Comparison of ENCODE assay signal across 26 mouse cellular contexts in genomic region chr13:115652935-115653334, GRCm38 (mm10).
DNase-seq lines count a peak whose midpoint lies in the region; ATAC-seq lines count a peak whose summit lies in the region.
"Had no signal": no experiment of that assay in that cellular context is flagged by ENCODE, and none has a peak within 500 bp of the region (broad histone marks: within the 10 kb centered on the region; RNA-seq: fewer than 3 reads in every experiment).

No protein-coding gene starts in this region.

- H3K4me2 ChIP-seq in forebrain, embryonic 11.5 days (ENCODE audit: low read depth, low read length, severe bottlenecking) = no peak overlapping the region
- no peak overlapping the region for H3K4me2 ChIP-seq in forebrain, embryonic 13.5 days
- no peak overlapping the region for H3K4me2 ChIP-seq in forebrain, embryonic 15.5 days (replicated peaks)
- no peak overlapping the region for H3K4me2 ChIP-seq in forebrain, embryonic 14.5 days (ENCODE audit: low read length)
- H3K4me2 ChIP-seq: embryonic facial prominence, embryonic 13.5 days; embryonic facial prominence, embryonic 15.5 days had no signal

- DNase-seq in forebrain, embryonic 11.5 days (ENCODE audit: low spot score) = no peak
- no peak for DNase-seq in forebrain, embryonic 10.5 days (ENCODE audit: extremely low spot score, low spot score)
- DNase-seq in forebrain, embryonic 14.5 days (ENCODE audit: low spot score) = peak; percentile 67
- DNase-seq in adrenal gland, adult 18-20 months (ENCODE audit: low spot score in 2 of 2) = no peak
- DNase-seq in kidney, postnatal 4 days = no peak
- DNase-seq: adrenal gland, adult 2 months; adrenal gland, postnatal 10 days; adrenal gland, postnatal 25 days; B cell, adult 2 months; cerebellum, adult 11 months; cerebellum, adult 18-20 months; cerebellum, adult 8-10 months; cerebellum, adult 9-11 months; cerebellum, postnatal 14 days; cerebellum, postnatal 36 days; embryo, embryonic 11 days had no signal

- H3K4me3 ChIP-seq in forebrain, embryonic 11.5 days (ENCODE audit: low read depth, low read length) = no peak overlapping the region
- H3K4me3 ChIP-seq in forebrain, embryonic 10.5 days = no peak overlapping the region
- no peak overlapping the region for H3K4me3 ChIP-seq in forebrain, embryonic 13.5 days
- no peak overlapping the region for H3K4me3 ChIP-seq in forebrain, embryonic 15.5 days
- no peak overlapping the region for H3K4me3 ChIP-seq in forebrain, embryonic 14.5 days (ENCODE audit: low read depth, low read length)
- H3K4me3 ChIP-seq: embryonic facial prominence, embryonic 13.5 days; embryonic facial prominence, embryonic 15.5 days; erythroblast, embryonic 14.5 days had no signal

- peak; percentile 49 for ATAC-seq in forebrain, embryonic 11.5 days (replicated peaks; ENCODE audit: low FRiP score)
- ATAC-seq in forebrain, embryonic 13.5 days = peak; percentile 63; the same call in 1 of the 2 replicates
- ATAC-seq in forebrain, embryonic 15.5 days (replicated peaks) = no peak
- ATAC-seq in forebrain, embryonic 14.5 days = peak; percentile 56
- ATAC-seq: activated CD4-positive, CD25-positive, alpha-beta regulatory T cell, adult 4 months; CD4-positive, CD25-positive, alpha-beta regulatory T cell, adult 4 months; Patski had no signal

- no peaks in the 10 kb centered on the region for H3K4me1 ChIP-seq in forebrain, embryonic 11.5 days (replicated peaks; ENCODE audit: control insufficient read depth, insufficient read depth, low read length)
- peaks cover 10% of the 10 kb centered on the region; the same call in 1 of the 2 replicates for H3K4me1 ChIP-seq in forebrain, embryonic 10.5 days
- H3K4me1 ChIP-seq in forebrain, embryonic 13.5 days = peaks cover 11% of the 10 kb centered on the region; the same call in 1 of the 2 replicates
- H3K4me1 ChIP-seq in forebrain, embryonic 15.5 days = peaks cover 9% of the 10 kb centered on the region; the same call in 1 of the 2 replicates
- peaks cover 3% of the 10 kb centered on the region; the same call in 1 of the 2 replicates for H3K4me1 ChIP-seq in forebrain, embryonic 14.5 days (ENCODE audit: control insufficient read depth, insufficient read depth, low read length)
- H3K4me1 ChIP-seq: embryonic facial prominence, embryonic 13.5 days; embryonic facial prominence, embryonic 15.5 days had no signal

- 27% methylated on average over 2 of the region's 2 CpGs for WGBS in forebrain, embryonic 11.5 days
- WGBS in forebrain, embryonic 10.5 days = 50% methylated on average over 2 of the region's 2 CpGs
- WGBS in forebrain, embryonic 13.5 days = 15% methylated on average over 2 of the region's 2 CpGs
- 9% methylated on average over 2 of the region's 2 CpGs for WGBS in forebrain, embryonic 15.5 days
- 10% methylated on average over 2 of the region's 2 CpGs for WGBS in forebrain, embryonic 14.5 days

- no peak overlapping the region for H3K9ac ChIP-seq in forebrain, embryonic 11.5 days (ENCODE audit: low read length)
- H3K9ac ChIP-seq in forebrain, embryonic 13.5 days = no peak overlapping the region
- H3K9ac ChIP-seq in forebrain, embryonic 15.5 days (replicated peaks) = no peak overlapping the region
- no peak overlapping the region for H3K9ac ChIP-seq in forebrain, embryonic 14.5 days (ENCODE audit: low read length)
- H3K9ac ChIP-seq: embryonic facial prominence, embryonic 13.5 days; embryonic facial prominence, embryonic 15.5 days had no signal

- H3K27me3 ChIP-seq in forebrain, embryonic 11.5 days (ENCODE audit: control insufficient read depth, insufficient read depth, low read length) = no peaks in the 10 kb centered on the region
- H3K27me3 ChIP-seq in forebrain, embryonic 10.5 days (ENCODE audit: poor library complexity, severe bottlenecking) = no peaks in the 10 kb centered on the region
- H3K27me3 ChIP-seq in forebrain, embryonic 13.5 days = no peaks in the 10 kb centered on the region
- no peaks in the 10 kb centered on the region for H3K27me3 ChIP-seq in forebrain, embryonic 15.5 days
- no peaks in the 10 kb centered on the region for H3K27me3 ChIP-seq in forebrain, embryonic 14.5 days (replicated peaks; ENCODE audit: control insufficient read depth, insufficient read depth, low read length)
- H3K27me3 ChIP-seq: CH12.LX; embryonic facial prominence, embryonic 13.5 days; embryonic facial prominence, embryonic 15.5 days had no signal

- no peaks in the 10 kb centered on the region for H3K36me3 ChIP-seq in forebrain, embryonic 11.5 days (ENCODE audit: control insufficient read depth, insufficient read depth, low read length)
- no peaks in the 10 kb centered on the region for H3K36me3 ChIP-seq in forebrain, embryonic 10.5 days (replicated peaks)
- no peaks in the 10 kb centered on the region for H3K36me3 ChIP-seq in forebrain, embryonic 13.5 days (ENCODE audit: poor library complexity, severe bottlenecking)
- no peaks in the 10 kb centered on the region for H3K36me3 ChIP-seq in forebrain, embryonic 15.5 days
- no peaks in the 10 kb centered on the region for H3K36me3 ChIP-seq in forebrain, embryonic 14.5 days (ENCODE audit: control insufficient read depth, insufficient read depth, low read length)
- H3K36me3 ChIP-seq: embryonic facial prominence, embryonic 13.5 days; embryonic facial prominence, embryonic 15.5 days; G1E had no signal

- no peak overlapping the region for H3K27ac ChIP-seq in forebrain, embryonic 11.5 days (ENCODE audit: low read depth, low read length)
- no peak overlapping the region for H3K27ac ChIP-seq in forebrain, embryonic 10.5 days
- H3K27ac ChIP-seq in forebrain, embryonic 13.5 days = no peak overlapping the region
- H3K27ac ChIP-seq in forebrain, embryonic 15.5 days (replicated peaks) = no peak overlapping the region
- no peak overlapping the region for H3K27ac ChIP-seq in forebrain, embryonic 14.5 days (ENCODE audit: low read depth, low read length)
- H3K27ac ChIP-seq: embryonic facial prominence, embryonic 13.5 days; embryonic facial prominence, embryonic 15.5 days had no signal

- H3K9me3 ChIP-seq in forebrain, embryonic 11.5 days (ENCODE audit: control insufficient read depth, low read length) = no peaks in the 10 kb centered on the region
- no peaks in the 10 kb centered on the region for H3K9me3 ChIP-seq in forebrain, embryonic 10.5 days
- H3K9me3 ChIP-seq in forebrain, embryonic 13.5 days (replicated peaks) = no peaks in the 10 kb centered on the region
- no peaks in the 10 kb centered on the region for H3K9me3 ChIP-seq in forebrain, embryonic 15.5 days
- no peaks in the 10 kb centered on the region for H3K9me3 ChIP-seq in forebrain, embryonic 14.5 days (replicated peaks; ENCODE audit: control insufficient read depth, low read length)
- H3K9me3 ChIP-seq: embryonic facial prominence, embryonic 13.5 days; embryonic facial prominence, embryonic 15.5 days had no signal
